Mouse (Mus musculus): Measurements from ENCODE around the gene Gng10. TPM values are rescaled to one million over a fixed set of nuclear protein-coding genes. Genes with fewer than 3 reads are reported as not detected.

The Gng10 gene
- polyA plus RNA-seq, 1 experiment from 2014 or later: 137 TPM

DNA sequence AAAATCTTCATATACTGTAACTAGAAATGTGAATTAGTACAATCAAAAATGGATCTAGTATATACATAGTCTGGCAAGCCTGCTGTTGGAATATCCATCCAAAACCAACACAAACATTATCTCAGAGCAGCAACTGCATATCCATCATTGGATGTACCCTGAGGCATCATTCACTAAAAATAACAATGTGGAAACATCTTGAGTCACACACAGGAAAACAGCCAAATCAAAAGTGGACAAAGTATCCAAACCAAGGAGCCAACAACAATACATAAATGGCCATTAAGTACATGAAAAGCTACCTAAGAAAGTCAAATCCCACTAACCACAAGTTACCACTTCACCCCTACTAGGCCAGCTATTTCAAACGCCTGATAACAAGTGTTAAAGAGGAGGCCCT lies 54.5 kb downstream of the Gng10 start:
- Histone ChIP-seq H3K4me1 (ENCODE audit: insufficient read depth) (no peaks in the 10 kb centered on the region), H3K27me3 (ENCODE audit: insufficient read depth, low read length) (no peaks in the 10 kb centered on the region), H3K27ac (ENCODE audit: low read depth) (no peak overlapping the region), H3K4me2 (no peak overlapping the region), H3K9ac (no peak overlapping the region), H3K9me3 (ENCODE audit: low read depth, low read length) (no peaks in the 10 kb centered on the region), H3K36me3 (ENCODE audit: insufficient read depth) (no peaks in the 10 kb centered on the region), H3K4me3 (ENCODE audit: low read depth, low read length) (no peak overlapping the region)
- TF ChIP-seq CTCF (IDR thresholded peaks at IDR 0.05; ENCODE audit: low read depth): no peak
- 9% methylated on average over 1 of the region's 1 CpGs for WGBS
- ATAC-seq (ENCODE audit: insufficient read depth) (no peak), DNase-seq (no peak)

Other genes with a start within 250 kb of the Gng10 start
- not detected in 2 replicates for gene Olfr267, start 247.4 kb upstream of the Gng10 start, polyA plus RNA-seq (2014; fragmentation: Nextera tagmentation; extraction: Ambion mirVana)
- gene Ecpas, start 122.3 kb upstream of the Gng10 start, polyA plus RNA-seq (2014; fragmentation: Nextera tagmentation; extraction: Ambion mirVana): 41.1 and 41.5 TPM in 2 replicates
- 0.46 and 0.70 TPM in 2 replicates for gene Zkscan16, start 91.5 kb upstream of the Gng10 start, polyA plus RNA-seq (2014; fragmentation: Nextera tagmentation; extraction: Ambion mirVana)
- gene Ptgr1, start 48.0 kb upstream of the Gng10 start, polyA plus RNA-seq (2014; fragmentation: Nextera tagmentation; extraction: Ambion mirVana): 26.2 and 26.3 TPM in 2 replicates
- gene Dnajc25, start 40.0 kb upstream of the Gng10 start, polyA plus RNA-seq (2014; fragmentation: Nextera tagmentation; extraction: Ambion mirVana): 12.1 and 14.8 TPM in 2 replicates
- gene Gm20503, start 31.9 kb upstream of the Gng10 start, polyA plus RNA-seq (2014; fragmentation: Nextera tagmentation; extraction: Ambion mirVana): 13.1 and 13.6 TPM in 2 replicates
- not detected in 2 replicates for gene AI481877, start 103.9 kb downstream of the Gng10 start, polyA plus RNA-seq (2014; fragmentation: Nextera tagmentation; extraction: Ambion mirVana)
- 12.3 and 13.8 TPM in 2 replicates for gene Ugcg, start 154.2 kb downstream of the Gng10 start, polyA plus RNA-seq (2014; fragmentation: Nextera tagmentation; extraction: Ambion mirVana)

Data from lung, embryonic 14.5 days (tissue).